Comparison of ENCODE assay signal across 9 mouse cellular contexts in the genomic region with DNA sequence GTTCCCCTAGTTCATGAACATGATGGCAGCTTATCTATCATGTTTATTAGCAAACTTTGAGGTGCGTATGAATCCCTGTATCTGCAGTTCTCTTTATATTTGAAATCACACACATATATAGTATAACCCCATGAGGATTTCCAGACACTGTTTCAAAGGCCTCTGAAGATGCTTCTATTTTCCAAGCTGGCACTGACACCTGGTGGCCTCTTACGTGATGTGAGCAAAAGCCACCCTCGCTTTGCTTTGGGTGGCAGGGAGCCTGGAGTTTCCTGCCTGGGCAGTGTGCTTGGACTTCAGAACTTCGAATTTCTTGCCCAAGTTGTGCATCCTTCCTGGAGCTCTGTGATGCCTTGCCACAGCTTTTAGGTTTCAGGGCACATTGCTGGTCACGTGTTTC.
A peak's percentile ranks its signal among the peaks of the same experiment; 100 is the strongest.
DNase-seq lines count a peak whose midpoint lies in the region; ATAC-seq and TF ChIP-seq lines count a peak whose summit lies in the region.
"Had no signal": no experiment of that assay in that cellular context is flagged by ENCODE, and none has a peak within 500 bp of the region (broad histone marks: within the 10 kb centered on the region; RNA-seq: fewer than 3 reads in every experiment).

No protein-coding gene starts in this region.

- no peaks in the 10 kb centered on the region for H3K9me3 ChIP-seq in kidney, postnatal 0 days (replicated peaks; ENCODE audit: low read length)
- H3K9me3 ChIP-seq: midbrain, embryonic 12.5 days had no signal

- H3K4me1 ChIP-seq in kidney, postnatal 0 days (replicated peaks; ENCODE audit: insufficient read depth, low read length): no peaks in the 10 kb centered on the region; the same call in 1 of the 2 replicates
- H3K4me1 ChIP-seq: midbrain, embryonic 12.5 days had no signal

- no peak overlapping the region for H3K4me3 ChIP-seq in kidney, postnatal 0 days (replicated peaks; ENCODE audit: low read depth, low read length)
- H3K4me3 ChIP-seq: midbrain, embryonic 12.5 days had no signal

- H3K36me3 ChIP-seq in kidney, postnatal 0 days (ENCODE audit: insufficient read depth, low read length): no peaks in the 10 kb centered on the region
- H3K36me3 ChIP-seq: midbrain, embryonic 12.5 days had no signal

- peak; percentile 67 for TF ChIP-seq CTCF in kidney, postnatal 0 days (IDR thresholded peaks at IDR 0.05; ENCODE audit: low read depth)

- 70% methylated on average over 5 of the region's 5 CpGs for WGBS in kidney, postnatal 0 days

- ATAC-seq in activated CD4-positive, CD25-positive, alpha-beta regulatory T cell, adult 4 months: peak; percentile 43
- ATAC-seq in kidney, postnatal 0 days (replicated peaks; ENCODE audit: low FRiP score, low read depth): no peak

- peak; percentile 44 to 74 for DNase-seq in adrenal gland, adult (ENCODE audit: inconsistent age in 2 of 2, low spot score in 1 of 2)
- no peak for DNase-seq in adrenal gland, postnatal 4 days (ENCODE audit: low spot score in 2 of 2)
- DNase-seq in kidney, adult 9 months: peak; percentile 49
- DNase-seq in kidney, adult 11 months: no peak
- DNase-seq in kidney, postnatal 0 days (ENCODE audit: low spot score): peak; percentile 58
- peak; percentile 49 for DNase-seq in thymus, postnatal 0 days (ENCODE audit: low spot score)
- DNase-seq in urinary bladder, postnatal 36 days (ENCODE audit: low spot score in 2 of 2): no peak

- no peak overlapping the region for H3K9ac ChIP-seq in kidney, postnatal 0 days (ENCODE audit: low read depth, low read length)
- H3K9ac ChIP-seq: midbrain, embryonic 12.5 days had no signal

- no peak overlapping the region for H3K27ac ChIP-seq in kidney, postnatal 0 days
- H3K27ac ChIP-seq: midbrain, embryonic 12.5 days had no signal

- no peaks in the 10 kb centered on the region for H3K27me3 ChIP-seq in kidney, postnatal 0 days (ENCODE audit: insufficient read depth, low read length)
- H3K27me3 ChIP-seq: midbrain, embryonic 12.5 days had no signal

- no peak overlapping the region for H3K4me2 ChIP-seq in kidney, postnatal 0 days (ENCODE audit: low read length)
- H3K4me2 ChIP-seq: midbrain, embryonic 12.5 days had no signal

Comparison
In these comparisons a context has a peak if more than half of its experiments do, and no peak if none do; other contexts are left out.
1. DNase-seq: peak in adrenal gland, adult (2 of 2), kidney, adult 9 months (single experiment), kidney, postnatal 0 days (single experiment) and thymus, postnatal 0 days (single experiment); none in adrenal gland, postnatal 4 days (0 of 2), kidney, adult 11 months (single experiment) and urinary bladder, postnatal 36 days (0 of 2).